Mouse (Mus musculus): Measurements from ENCODE around the gene Dpy19l2. TPM values are rescaled to one million over a fixed set of nuclear protein-coding genes. Genes with fewer than 3 reads are reported as not detected.
A peak's percentile ranks its signal among the peaks of the same experiment; 100 is the strongest.
"Not testable (repeated sequence)": the region's sequence is repeated elsewhere in the genome, so short reads cannot be mapped to it uniquely, and the experiment has no call there.

Dpy19l2 gene
- total RNA-seq (2021): not detected in 2 replicates
- long read RNA-seq: 0 reads

- peak; percentile 5 for DNase-seq
These were observed at the start of gene Dpy19l2 for GRCm38 (mm10) chr9:24695700-24696404. Gene Dpy19l2, minus strand, starts transcription at chr9:24696293.

- DNase-seq: no peak
These were observed 48.9 kb upstream of the Dpy19l2 start for GRCm38 (mm10) chr9:24744958-24745357.

- DNase-seq: no peak
These were observed 5.2 kb upstream of the Dpy19l2 start for GRCm38 (mm10) chr9:24701246-24701645.

- no peak for DNase-seq
These were observed 299 bp upstream of the Dpy19l2 start for GRCm38 (mm10) chr9:24696405-24696778.

GRCm38 (mm10) chr9:24637341-24637740, 58.8 kb downstream of the Dpy19l2 start:
- not testable (repeated sequence) for DNase-seq

- DNase-seq: no peak
These were observed 71.2 kb downstream of the Dpy19l2 start, which contains the start of gene Cypt4 for GRCm38 (mm10) chr9:24624896-24625295. Gene Cypt4, plus strand, starts transcription at chr9:24625196.

GRCm38 (mm10) chr9:24538159-24538558, 157.9 kb downstream of the Dpy19l2 start:
- no peak for DNase-seq

- peak; percentile 65 for DNase-seq
These were observed 179.4 kb downstream of the Dpy19l2 start for GRCm38 (mm10) chr9:24516575-24517139.

GRCm38 (mm10) chr9:24514078-24514469, 182.0 kb downstream of the Dpy19l2 start:
- DNase-seq: no peak

GRCm38 (mm10) chr9:24513290-24514077, 182.6 kb downstream of the Dpy19l2 start:
- no peak for DNase-seq

GRCm38 (mm10) chr9:24512121-24512539, 184.0 kb downstream of the Dpy19l2 start:
- DNase-seq: no peak

- no peak for DNase-seq
These were observed 184.5 kb downstream of the Dpy19l2 start for GRCm38 (mm10) chr9:24511371-24512120.

- DNase-seq: no peak
These were observed 187.2 kb downstream of the Dpy19l2 start for GRCm38 (mm10) chr9:24508880-24509279.

Other genes with a start within 250 kb of the Dpy19l2 start
- 61.3 and 80.1 TPM in 2 replicates for gene Dpy19l1, start 193.2 kb downstream of the Dpy19l2 start, total RNA-seq (2021)
- not detected in 2 replicates for gene Cypt4, start 71.1 kb downstream of the Dpy19l2 start, total RNA-seq (2021)
- gene Tbx20, start 78.0 kb upstream of the Dpy19l2 start, total RNA-seq (2021): 24.2 and 25.1 TPM in 2 replicates

All from adrenal gland, postnatal 25 days (tissue).